Mouse (Mus musculus): ENCODE results near the gene Iqcn. TPM values are rescaled to one million over a fixed set of nuclear protein-coding genes. Genes with fewer than 3 reads are reported as not detected.

Iqcn gene
- polyA plus RNA-seq, 1 experiment from 2014 or later = 0.10 TPM

- Histone ChIP-seq H3K9ac (no peak overlapping the region), H3K36me3 (replicated peaks) (no peaks in the 10 kb centered on the region), H3K27me3 (no peaks in the 10 kb centered on the region), H3K4me1 (no peaks in the 10 kb centered on the region), H3K4me2 (no peak overlapping the region), H3K9me3 (no peaks in the 10 kb centered on the region), H3K4me3 (replicated peaks) (no peak overlapping the region), H3K27ac (no peak overlapping the region)
- no peak for ATAC-seq (ENCODE audit: low FRiP score)
- WGBS = 89% methylated on average over 9 of the region's 9 CpGs
These were observed 6.5 kb downstream of the Iqcn start for GRCm38 (mm10) chr8:70709794-70710193.

- Histone ChIP-seq H3K9ac (no peak overlapping the region), H3K27ac (no peak overlapping the region), H3K9me3 (no peaks in the 10 kb centered on the region), H3K4me1 (no peaks in the 10 kb centered on the region), H3K4me3 (replicated peaks) (no peak overlapping the region), H3K27me3 (0 out of 2 replicates have a peak, but pooled peaks cover 3% of the 10 kb centered on the region), H3K36me3 (replicated peaks) (no peaks in the 10 kb centered on the region), H3K4me2 (no peak overlapping the region)
- WGBS = 95% methylated on average over 1 of the region's 1 CpGs
- no peak for ATAC-seq (ENCODE audit: low FRiP score)
These were observed 7.0 kb downstream of the Iqcn start for GRCm38 (mm10) chr8:70710296-70710695.

GRCm38 (mm10) chr8:70711041-70711440 is 7.8 kb downstream of the Iqcn start:
- Histone ChIP-seq H3K9ac (no peak overlapping the region), H3K9me3 (no peaks in the 10 kb centered on the region), H3K36me3 (replicated peaks) (no peaks in the 10 kb centered on the region), H3K27ac (no peak overlapping the region), H3K4me3 (replicated peaks) (no peak overlapping the region), H3K4me2 (no peak overlapping the region), H3K4me1 (no peaks in the 10 kb centered on the region), H3K27me3 (0 out of 2 replicates have a peak, but pooled peaks cover 8% of the 10 kb centered on the region)
- no peak for ATAC-seq (ENCODE audit: low FRiP score)
- 84% methylated on average over 11 of the region's 11 CpGs for WGBS

- Histone ChIP-seq H3K9me3 (no peaks in the 10 kb centered on the region), H3K4me2 (no peak overlapping the region), H3K27ac (no peak overlapping the region), H3K27me3 (peaks cover 12% of the 10 kb centered on the region), H3K9ac (no peak overlapping the region), H3K36me3 (replicated peaks) (no peaks in the 10 kb centered on the region), H3K4me1 (no peaks in the 10 kb centered on the region), H3K4me3 (replicated peaks) (no peak overlapping the region)
- 80% methylated on average over 7 of the region's 7 CpGs for WGBS
- no peak for ATAC-seq (ENCODE audit: low FRiP score)
These were observed 10.7 kb downstream of the Iqcn start for GRCm38 (mm10) chr8:70713991-70714390.

- no peaks in the 10 kb centered on the region for H3K9me3 ChIP-seq
- H3K27me3 ChIP-seq = peaks cover 20% of the 10 kb centered on the region
- no peak overlapping the region for H3K27ac ChIP-seq
- H3K4me1 ChIP-seq = no peaks in the 10 kb centered on the region
- H3K9ac ChIP-seq = no peak overlapping the region
- H3K4me3 ChIP-seq (replicated peaks) = no peak overlapping the region
- 76% methylated on average over 2 of the region's 2 CpGs for WGBS
- H3K4me2 ChIP-seq = no peak overlapping the region
- H3K36me3 ChIP-seq (replicated peaks) = no peaks in the 10 kb centered on the region
- no peak for ATAC-seq (ENCODE audit: low FRiP score)
These were observed 11.8 kb downstream of the Iqcn start for GRCm38 (mm10) chr8:70715086-70715485.

- no peak for ATAC-seq (ENCODE audit: low FRiP score)
- no peak overlapping the region for H3K4me3 ChIP-seq (replicated peaks)
These were observed 13.5 kb downstream of the Iqcn start for GRCm38 (mm10) chr8:70716521-70717400.

GRCm38 (mm10) chr8:70718297-70718696 is 15.0 kb downstream of the Iqcn start, which contains the start of gene Gm3336:
TSS of gene Gm3336 (plus strand) at chr8:70718543.
- WGBS = under 1% methylated on average over 18 of the region's 19 CpGs
- H3K4me1 ChIP-seq = no peaks in the 10 kb centered on the region
- H3K4me3 ChIP-seq (replicated peaks) = no peak within 1 kb of the TSS
- no peak within 1 kb of the TSS for H3K4me2 ChIP-seq
- H3K36me3 ChIP-seq (replicated peaks) = no peaks in the 10 kb centered on the region
- peaks cover 24% of the 10 kb centered on the region for H3K27me3 ChIP-seq
- no peaks in the 10 kb centered on the region for H3K9me3 ChIP-seq
- H3K9ac ChIP-seq = no peak within 1 kb of the TSS
- 0 out of 2 replicates have a peak, but pooled peaks have one; percentile 25 for ATAC-seq (ENCODE audit: low FRiP score)
- H3K27ac ChIP-seq = no peak within 1 kb of the TSS

More at GRCm38 (mm10) chr8:70716521-70717400, 13.5 kb downstream of the Iqcn start:
- 85% methylated on average over 40 of the region's 40 CpGs for WGBS
- Histone ChIP-seq H3K27me3 (peaks cover 24% of the 10 kb centered on the region), H3K4me1 (no peaks in the 10 kb centered on the region), H3K27ac (no peak overlapping the region), H3K4me2 (no peak overlapping the region), H3K36me3 (replicated peaks) (no peaks in the 10 kb centered on the region), H3K9me3 (no peaks in the 10 kb centered on the region), H3K9ac (no peak overlapping the region)

GRCm38 (mm10) chr8:70719796-70720270 is 16.6 kb downstream of the Iqcn start:
- H3K9me3 ChIP-seq = no peaks in the 10 kb centered on the region
- H3K36me3 ChIP-seq (replicated peaks) = no peaks in the 10 kb centered on the region
- no peaks in the 10 kb centered on the region for H3K4me1 ChIP-seq
- H3K27ac ChIP-seq = no peak overlapping the region
- H3K9ac ChIP-seq = no peak overlapping the region
- no peak overlapping the region for H3K4me2 ChIP-seq
- no peak overlapping the region for H3K4me3 ChIP-seq (replicated peaks)
- WGBS = 73% methylated on average over 9 of the region's 9 CpGs
- peaks cover 29% of the 10 kb centered on the region for H3K27me3 ChIP-seq
- ATAC-seq (ENCODE audit: low FRiP score) = no peak

GRCm38 (mm10) chr8:70720739-70721138 is 17.5 kb downstream of the Iqcn start:
- 9% methylated on average over 3 of the region's 3 CpGs for WGBS
- Histone ChIP-seq H3K27ac (no peak overlapping the region), H3K4me3 (replicated peaks) (no peak overlapping the region), H3K36me3 (replicated peaks) (no peaks in the 10 kb centered on the region), H3K9me3 (no peaks in the 10 kb centered on the region), H3K4me2 (no peak overlapping the region), H3K27me3 (peaks cover 21% of the 10 kb centered on the region), H3K9ac (no peak overlapping the region), H3K4me1 (no peaks in the 10 kb centered on the region)
- peak; percentile 60; the same call in 1 of the 2 replicates for ATAC-seq (ENCODE audit: low FRiP score)

- H3K9ac ChIP-seq = no peak overlapping the region
- WGBS = 82% methylated on average over 8 of the region's 8 CpGs
- H3K4me1 ChIP-seq = 0 out of 2 replicates have a peak, but pooled peaks cover under 1% of the 10 kb centered on the region
- H3K9me3 ChIP-seq = no peaks in the 10 kb centered on the region
- no peaks in the 10 kb centered on the region for H3K36me3 ChIP-seq (replicated peaks)
- no peak overlapping the region for H3K27ac ChIP-seq
- H3K4me3 ChIP-seq (replicated peaks) = no peak overlapping the region
- no peak overlapping the region for H3K4me2 ChIP-seq
- peaks cover 28% of the 10 kb centered on the region for H3K27me3 ChIP-seq
- ATAC-seq (ENCODE audit: low FRiP score) = no peak
These were observed 18.3 kb downstream of the Iqcn start for GRCm38 (mm10) chr8:70721601-70722000.

GRCm38 (mm10) chr8:70723486-70724210 is 20.4 kb downstream of the Iqcn start, which contains the start of gene Pde4c:
TSS of gene Pde4c (plus strand) at chr8:70723720.
- no peaks in the 10 kb centered on the region for H3K36me3 ChIP-seq (replicated peaks)
- H3K4me3 ChIP-seq (replicated peaks) = no peak within 1 kb of the TSS
- H3K9ac ChIP-seq = no peak within 1 kb of the TSS
- H3K4me2 ChIP-seq = no peak within 1 kb of the TSS
- H3K9me3 ChIP-seq = no peaks in the 10 kb centered on the region
- WGBS = 72% methylated on average over 7 of the region's 7 CpGs
- 0 out of 2 replicates have a peak, but pooled peaks cover 3% of the 10 kb centered on the region for H3K4me1 ChIP-seq
- peaks cover 43% of the 10 kb centered on the region for H3K27me3 ChIP-seq
- ATAC-seq (ENCODE audit: low FRiP score) = no peak
- no peak within 1 kb of the TSS for H3K27ac ChIP-seq

- no peaks in the 10 kb centered on the region for H3K9me3 ChIP-seq
- H3K36me3 ChIP-seq (replicated peaks) = no peaks in the 10 kb centered on the region
- WGBS = 80% methylated on average over 12 of the region's 12 CpGs
- H3K27me3 ChIP-seq = peaks cover 47% of the 10 kb centered on the region
- H3K4me3 ChIP-seq (replicated peaks) = no peak overlapping the region
- ATAC-seq (ENCODE audit: low FRiP score) = no peak
- H3K4me1 ChIP-seq = 0 out of 2 replicates have a peak, but pooled peaks cover 3% of the 10 kb centered on the region
- H3K27ac ChIP-seq = no peak overlapping the region
- no peak overlapping the region for H3K9ac ChIP-seq
- no peak overlapping the region for H3K4me2 ChIP-seq
These were observed 21.0 kb downstream of the Iqcn start for GRCm38 (mm10) chr8:70724216-70724615.

Data from forebrain, embryonic 12.5 days (tissue).